Mouse (Mus musculus) hindbrain, embryonic 12.5 days (tissue): ENCODE data around the gene Serpina5. TPM values are rescaled to one million over a fixed set of nuclear protein-coding genes. Genes with fewer than 3 reads are reported as not detected.

ENCODE experiments used
- ATAC-seq: fragments of 200-750 bp; cut with Nextera tagmentation; 2 replicates; pipeline ENCODE4 v1.8.0; 2017; ENCODE audit warnings: moderate TSS enrichment; ENCODE audit not compliant: low FRiP score
- H3K27ac ChIP-seq: fragments of 300-500 bp; sonication (generic); 2 replicates; pipeline ENCODE4 v1.5.1; 2016; ENCODE audit warnings: mild to moderate bottlenecking
- H3K27me3 ChIP-seq: fragments of 300-500 bp; sonication (generic); 2 replicates; pipeline ENCODE4 v1.6.1; 2016; ENCODE audit warnings: mild to moderate bottlenecking
- H3K36me3 ChIP-seq: fragments of 300-500 bp; sonication (generic); 2 replicates; pipeline ENCODE4 v1.6.1; 2016; ENCODE audit warnings: mild to moderate bottlenecking
- H3K4me1 ChIP-seq: fragments of 300-500 bp; sonication (generic); 2 replicates; pipeline ENCODE4 v1.6.1; 2016
- H3K4me2 ChIP-seq: fragments of 300-500 bp; sonication (generic); replicated peaks from 2 replicates; pipeline ENCODE4 v1.6.1; 2016; ENCODE audit warnings: mild to moderate bottlenecking
- H3K4me3 ChIP-seq: fragments of 300-500 bp; sonication (generic); 2 replicates; pipeline ENCODE4 v1.5.1; 2016; ENCODE audit warnings: mild to moderate bottlenecking
- H3K9ac ChIP-seq: fragments of 300-500 bp; sonication (generic); 2 replicates; pipeline ENCODE4 v1.6.1; 2016; ENCODE audit warnings: mild to moderate bottlenecking, moderate library complexity
- H3K9me3 ChIP-seq: fragments of 300-500 bp; sonication (generic); replicated peaks from 2 replicates; pipeline ENCODE4 v1.6.1; 2016; ENCODE audit warnings: mild to moderate bottlenecking
- WGBS: fragments of 180-500 bp; shearing (Covaris S2); methylation state at CpG from one replicate; pipeline ENCODE4 v1.1.7; 2016; 5-methylcytosine and 5-hydroxymethylcytosine counted together
- polyA plus RNA-seq: library from polyadenylated mRNA; unstranded; fragments of >200 nt; fragmentation: Nextera tagmentation; extraction: Ambion mirVana; gene quantifications from 2 replicates; pipeline ENCODE4 v1.2.1, GENCODE M21; 2016

The Serpina5 gene
- polyA plus RNA-seq, 1 experiment from 2014 or later, result not detected

DNA sequence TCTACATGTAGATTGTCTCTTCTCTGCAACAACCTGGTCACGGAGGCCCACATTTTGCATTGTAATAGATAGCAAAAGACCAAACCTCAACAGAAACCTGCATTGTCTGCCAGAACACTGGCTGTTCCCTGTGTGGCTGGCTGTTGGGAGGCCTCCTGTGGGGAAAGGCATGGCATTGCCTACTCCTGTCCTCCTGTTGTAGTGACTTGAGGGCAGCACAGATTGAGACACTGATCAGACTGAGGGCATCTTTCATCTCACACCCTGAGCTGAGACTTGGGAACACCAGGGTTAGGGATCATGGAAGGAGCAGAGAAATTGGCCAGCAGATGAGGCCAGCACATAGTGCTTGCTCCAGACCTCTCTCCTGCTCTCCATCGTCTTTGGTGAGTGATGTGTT, 37.3 kb downstream of the Serpina5 start:
- H3K4me2 ChIP-seq, result no peak overlapping the region
- H3K4me3 ChIP-seq, result no peak overlapping the region
- WGBS, result 85% methylated on average over 2 of the region's 2 CpGs
- ATAC-seq, result no peak
- H3K27ac ChIP-seq, result no peak overlapping the region
- H3K27me3 ChIP-seq, result no peaks in the 10 kb centered on the region
- no peaks in the 10 kb centered on the region for H3K36me3 ChIP-seq
- H3K9ac ChIP-seq, result no peak overlapping the region
- no peaks in the 10 kb centered on the region for H3K9me3 ChIP-seq
- no peaks in the 10 kb centered on the region for H3K4me1 ChIP-seq

GRCm38 (mm10) chr12:104140543-104141103, 39.7 kb downstream of the Serpina5 start:
- H3K27ac ChIP-seq, result no peak overlapping the region
- no peaks in the 10 kb centered on the region for H3K27me3 ChIP-seq
- no peak overlapping the region for H3K4me3 ChIP-seq
- ATAC-seq, result no peak
- no peaks in the 10 kb centered on the region for H3K36me3 ChIP-seq
- H3K9me3 ChIP-seq, result no peaks in the 10 kb centered on the region
- no peak overlapping the region for H3K4me2 ChIP-seq
- no peak overlapping the region for H3K9ac ChIP-seq
- 86% methylated on average over 4 of the region's 4 CpGs for WGBS
- H3K4me1 ChIP-seq, result no peaks in the 10 kb centered on the region

- Histone ChIP-seq H3K27me3 (no peaks in the 10 kb centered on the region), H3K27ac (no peak overlapping the region), H3K9ac (no peak overlapping the region), H3K4me3 (no peak overlapping the region), H3K4me2 (no peak overlapping the region), H3K36me3 (no peaks in the 10 kb centered on the region), H3K9me3 (no peaks in the 10 kb centered on the region), H3K4me1 (no peaks in the 10 kb centered on the region)
- no peak for ATAC-seq
- 93% methylated on average over 1 of the region's 1 CpGs for WGBS
These were observed 40.6 kb downstream of the Serpina5 start for GRCm38 (mm10) chr12:104141506-104141905.

GRCm38 (mm10) chr12:104142427-104142826, 41.5 kb downstream of the Serpina5 start:
- no peaks in the 10 kb centered on the region for H3K36me3 ChIP-seq
- H3K4me2 ChIP-seq, result no peak overlapping the region
- ATAC-seq, result no peak
- WGBS, result 50% methylated on average over 1 of the region's 1 CpGs
- no peak overlapping the region for H3K27ac ChIP-seq
- no peaks in the 10 kb centered on the region for H3K27me3 ChIP-seq
- H3K4me1 ChIP-seq, result no peaks in the 10 kb centered on the region
- H3K4me3 ChIP-seq, result no peak overlapping the region
- H3K9me3 ChIP-seq, result no peaks in the 10 kb centered on the region
- no peak overlapping the region for H3K9ac ChIP-seq

DNA sequence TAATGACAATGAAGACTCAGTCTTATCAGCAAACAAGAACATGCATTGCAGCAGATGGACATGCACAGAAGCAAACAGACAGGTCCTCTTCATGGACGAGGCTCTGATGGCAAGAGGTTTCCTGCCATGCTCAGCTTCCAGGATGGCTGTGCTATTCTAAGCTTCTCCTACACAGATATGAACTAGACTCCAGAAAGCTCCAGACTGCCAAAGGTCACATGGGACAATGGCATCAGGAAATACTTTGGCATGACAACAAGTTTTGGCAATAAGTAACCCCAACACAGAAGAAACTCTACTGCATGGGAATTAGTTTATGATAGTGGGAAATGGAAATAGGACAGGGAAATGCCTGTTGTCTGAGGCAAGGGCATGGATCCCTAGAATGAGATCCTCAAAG, 42.4 kb downstream of the Serpina5 start:
- ATAC-seq, result no peak

DNA sequence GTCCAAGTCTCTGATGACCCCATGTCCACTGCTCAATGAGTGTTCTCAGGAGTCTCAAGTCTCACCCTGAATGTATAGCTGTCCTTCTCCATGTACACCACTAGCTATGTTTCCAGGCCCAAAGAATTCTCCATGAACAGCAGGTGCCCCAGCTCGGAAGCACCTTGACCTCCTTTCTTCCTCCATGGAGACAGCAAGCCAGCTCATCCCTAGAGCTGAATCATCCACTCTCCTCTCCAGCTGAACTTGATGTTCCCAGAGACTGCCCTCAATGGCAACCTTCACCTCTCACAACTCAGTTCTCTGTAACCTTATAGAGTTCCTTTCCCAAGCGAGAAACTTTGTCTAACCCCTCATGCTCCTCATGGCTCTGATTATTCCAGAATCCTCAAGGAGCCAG, 44.7 kb downstream of the Serpina5 start:
- Histone ChIP-seq H3K4me3 (no peak overlapping the region), H3K9ac (no peak overlapping the region), H3K4me2 (no peak overlapping the region), H3K36me3 (no peaks in the 10 kb centered on the region), H3K27ac (no peak overlapping the region), H3K4me1 (no peaks in the 10 kb centered on the region), H3K9me3 (no peaks in the 10 kb centered on the region), H3K27me3 (no peaks in the 10 kb centered on the region)
- no peak for ATAC-seq
- 80% methylated on average over 2 of the region's 2 CpGs for WGBS

More for the DNA sequence above, 42.4 kb downstream of the Serpina5 start:
- Histone ChIP-seq H3K36me3 (no peaks in the 10 kb centered on the region), H3K9ac (no peak overlapping the region), H3K4me2 (no peak overlapping the region), H3K9me3 (no peaks in the 10 kb centered on the region), H3K4me1 (no peaks in the 10 kb centered on the region), H3K27ac (no peak overlapping the region), H3K4me3 (no peak overlapping the region), H3K27me3 (no peaks in the 10 kb centered on the region)
- WGBS, result 77% methylated on average over 1 of the region's 1 CpGs

- Histone ChIP-seq H3K36me3 (no peaks in the 10 kb centered on the region), H3K27me3 (no peaks in the 10 kb centered on the region), H3K27ac (no peak overlapping the region), H3K9me3 (no peaks in the 10 kb centered on the region), H3K9ac (no peak overlapping the region), H3K4me2 (no peak overlapping the region), H3K4me3 (no peak overlapping the region), H3K4me1 (no peaks in the 10 kb centered on the region)
- no peak for ATAC-seq
- WGBS, result 84% methylated on average over 2 of the region's 2 CpGs
These were observed 51.1 kb downstream of the Serpina5 start for GRCm38 (mm10) chr12:104151989-104152388.

GRCm38 (mm10) chr12:104153041-104153645, 52.2 kb downstream of the Serpina5 start:
- H3K9ac ChIP-seq, result no peak overlapping the region
- 82% methylated on average over 3 of the region's 3 CpGs for WGBS
- no peaks in the 10 kb centered on the region for H3K36me3 ChIP-seq
- no peak overlapping the region for H3K27ac ChIP-seq
- H3K4me2 ChIP-seq, result no peak overlapping the region
- ATAC-seq, result no peak
- no peaks in the 10 kb centered on the region for H3K27me3 ChIP-seq
- H3K4me1 ChIP-seq, result no peaks in the 10 kb centered on the region
- no peak overlapping the region for H3K4me3 ChIP-seq
- no peaks in the 10 kb centered on the region for H3K9me3 ChIP-seq

DNA sequence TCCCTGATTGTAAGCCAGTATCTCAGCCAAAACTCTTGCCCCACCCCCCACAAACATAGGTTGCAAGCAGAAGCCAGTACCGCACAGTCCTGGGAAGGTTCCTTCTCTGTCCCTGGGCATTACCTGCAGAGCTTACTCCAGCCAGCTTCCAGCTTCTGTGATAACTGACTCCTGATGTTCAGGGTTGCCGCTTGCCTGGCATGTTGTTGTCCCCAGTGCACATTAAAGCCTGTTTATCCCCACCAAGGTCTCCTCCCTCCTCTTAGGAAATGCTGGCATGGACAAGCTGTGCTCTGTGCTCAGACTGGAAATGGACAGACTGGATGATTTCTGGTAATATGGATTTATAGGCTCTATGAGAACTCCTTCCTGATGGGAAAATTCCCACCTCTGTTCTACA, 52.7 kb downstream of the Serpina5 start, which contains the start of gene Serpina3c:
Gene Serpina3c (minus strand): TSS at position 215 of the 400 bp plus-strand sequence.
- ATAC-seq, result no peak
- Histone ChIP-seq H3K27ac (no peak within 1 kb of the TSS), H3K27me3 (no peaks in the 10 kb centered on the region), H3K36me3 (no peaks in the 10 kb centered on the region), H3K4me2 (no peak within 1 kb of the TSS), H3K9me3 (no peaks in the 10 kb centered on the region), H3K9ac (no peak within 1 kb of the TSS), H3K4me3 (no peak within 1 kb of the TSS), H3K4me1 (no peaks in the 10 kb centered on the region)
- 93% methylated on average over 2 of the region's 2 CpGs for WGBS

Other genes with a start within 250 kb of the Serpina5 start
- gene Serpina1a, start 237.6 kb upstream of the Serpina5 start, polyA plus RNA-seq, result not detected in 2 replicates
- gene Serpina1c, start 196.2 kb upstream of the Serpina5 start, polyA plus RNA-seq, result not detected in 2 replicates
- not detected in 2 replicates for gene Serpina1e, start 142.1 kb upstream of the Serpina5 start, polyA plus RNA-seq
- gene Serpina11, start 111.2 kb upstream of the Serpina5 start, polyA plus RNA-seq, result not detected in 2 replicates
- gene Serpina9, start 87.4 kb upstream of the Serpina5 start, polyA plus RNA-seq, result 0.08 TPM in 1 of 2 replicates, not detected in the other
- not detected in 2 replicates for gene Serpina12, start 56.7 kb upstream of the Serpina5 start, polyA plus RNA-seq
- not detected in 2 replicates for gene Serpina3a, start 11.6 kb downstream of the Serpina5 start, polyA plus RNA-seq
- gene Serpina3b, start 26.9 kb downstream of the Serpina5 start, polyA plus RNA-seq, result not detected in 2 replicates
- gene Serpina3c, start 52.8 kb downstream of the Serpina5 start, polyA plus RNA-seq, result not detected in 2 replicates
- 0.14 and 0.34 TPM in 2 replicates for gene Serpina3f, start 113.4 kb downstream of the Serpina5 start, polyA plus RNA-seq
- 0.40 and 0.61 TPM in 2 replicates for gene Serpina3g, start 135.1 kb downstream of the Serpina5 start, polyA plus RNA-seq
- gene Serpina3i, start 162.0 kb downstream of the Serpina5 start, polyA plus RNA-seq, result 0.23 and 0.25 TPM in 2 replicates
- not detected in 2 replicates for gene Serpina3j, start 213.4 kb downstream of the Serpina5 start, polyA plus RNA-seq
- not detected in 2 replicates for gene Serpina3k, start 237.4 kb downstream of the Serpina5 start, polyA plus RNA-seq
- not detected in 2 replicates for gene Serpina3m, start 237.4 kb downstream of the Serpina5 start, polyA plus RNA-seq